Mouse (Mus musculus) limb, embryonic 14.5 days (tissue): Measurements from ENCODE around the gene Naif1. TPM values are rescaled to one million over a fixed set of nuclear protein-coding genes. Genes with fewer than 3 reads are reported as not detected.

Source experiments
- ATAC-seq: fragments of 200-750 bp; cut with Nextera tagmentation; 2 replicates; pipeline ENCODE4 v1.8.0; 2017; ENCODE audit warnings: low read depth, moderate number of reproducible peaks, moderate TSS enrichment; ENCODE audit not compliant: low FRiP score
- DNase-seq: peaks from one replicate; pipeline ENCODE4 v3.0.0-alpha.2; 2015; ENCODE audit warnings: low spot score
- H3K27ac ChIP-seq: fragments of 300-500 bp; sonication (generic); replicated peaks from 2 replicates; pipeline ENCODE4 v1.5.1; 2014; ENCODE audit warnings: low read depth, mild to moderate bottlenecking, low read length, moderate library complexity, mixed read lengths
- H3K27me3 ChIP-seq: fragments of 300-500 bp; sonication (generic); 2 replicates; pipeline ENCODE4 v1.6.1; 2014; ENCODE audit warnings: low read length, mixed read lengths; ENCODE audit not compliant: control insufficient read depth, insufficient read depth
- H3K36me3 ChIP-seq: fragments of 300-500 bp; sonication (generic); 2 replicates; pipeline ENCODE4 v1.6.1; 2014; ENCODE audit warnings: mild to moderate bottlenecking, low read length, moderate library complexity, mixed read lengths; ENCODE audit not compliant: control insufficient read depth, insufficient read depth
- H3K4me1 ChIP-seq: fragments of 300-500 bp; sonication (generic); 2 replicates; pipeline ENCODE4 v1.6.1; 2014; ENCODE audit warnings: antibody characterized with exemption, low read length, mixed read lengths; ENCODE audit not compliant: control insufficient read depth, insufficient read depth
- H3K4me2 ChIP-seq: fragments of 300-500 bp; sonication (generic); replicated peaks from 2 replicates; pipeline ENCODE4 v1.6.1; 2014; ENCODE audit warnings: low read depth, mild to moderate bottlenecking, low read length, moderate library complexity; ENCODE audit not compliant: severe bottlenecking
- H3K4me3 ChIP-seq: fragments of 300-500 bp; sonication (generic); replicated peaks from 2 replicates; pipeline ENCODE4 v1.5.1; 2014; ENCODE audit warnings: low read length
- H3K9ac ChIP-seq: fragments of 300-500 bp; sonication (generic); 2 replicates; pipeline ENCODE4 v1.6.1; 2014; ENCODE audit warnings: mild to moderate bottlenecking, low read depth, low read length, moderate library complexity; ENCODE audit not compliant: severe bottlenecking
- H3K9me3 ChIP-seq: fragments of 300-500 bp; sonication (generic); 2 replicates; pipeline ENCODE4 v1.6.1; 2016; ENCODE audit warnings: low read length; ENCODE audit not compliant: control insufficient read depth
- POLR2A ChIP-seq: fragments of 200-500 bp; IDR thresholded peaks from 2 replicates; pipeline ENCODE4 v1.8.0; 2012; ENCODE audit warnings: inconsistent platforms, mild to moderate bottlenecking, moderate library complexity, borderline replicate concordance; ENCODE audit not compliant: insufficient read depth, insufficient read length; ENCODE audit errors: extremely low read depth
- WGBS: fragments of 180-500 bp; shearing (Covaris S2); extraction: QIAGEN DNeasy Blood & Tissue Kit; methylation state at CpG from one replicate; pipeline ENCODE4 v1.1.7; 2014; 5-methylcytosine and 5-hydroxymethylcytosine counted together
- polyA plus RNA-seq, 2 experiments: library from polyadenylated mRNA; depleted of rRNA in 1 of 2; stranded (reverse) in 1 of 2; unstranded in 1 of 2; fragments of >200 nt; fragmentation: Nextera tagmentation in 1 of 2; extraction: Ambion mirVana in 1 of 2; gene quantifications; 2 replicates each; pipeline versions ENCODE4 v1.2.1 to v1.2.3; 2012 to 2014

The Naif1 gene
- polyA plus RNA-seq, 2 experiments, result 4.2 to 4.5 TPM

- no peak overlapping the region for H3K4me3 ChIP-seq
- H3K4me1 ChIP-seq, result peaks cover 9% of the 10 kb centered on the region; the same call in 1 of the 2 replicates
- H3K27me3 ChIP-seq, result no peaks in the 10 kb centered on the region
- H3K36me3 ChIP-seq, result no peaks in the 10 kb centered on the region
- H3K9ac ChIP-seq, result no peak overlapping the region
- ATAC-seq, result no peak
- H3K4me2 ChIP-seq, result no peak overlapping the region
- no peak overlapping the region for H3K27ac ChIP-seq
- peaks cover 4% of the 10 kb centered on the region; the same call in 1 of the 2 replicates for H3K9me3 ChIP-seq
- no peak for TF ChIP-seq POLR2A
- DNase-seq, result no peak
- WGBS, result 100% methylated on average over 2 of the region's 2 CpGs
These were observed 55.3 kb downstream of the Naif1 start for GRCm38 (mm10) chr2:32505536-32505935.

Other genes with a start within 250 kb of the Naif1 start
- 36.4 and 45.8 TPM in 2 replicates for gene Pomt1, start 213.9 kb upstream of the Naif1 start, polyA plus RNA-seq (2012; rRNA removed)
- 21.7 and 22.9 TPM in 2 replicates for gene Pomt1, start 213.9 kb upstream of the Naif1 start, polyA plus RNA-seq (2014; fragmentation: Nextera tagmentation; extraction: Ambion mirVana)
- 64.8 and 69.4 TPM in 2 replicates for gene Uck1, start 190.3 kb upstream of the Naif1 start, polyA plus RNA-seq (2012; rRNA removed)
- gene Uck1, start 190.3 kb upstream of the Naif1 start, polyA plus RNA-seq (2014; fragmentation: Nextera tagmentation; extraction: Ambion mirVana), result 59.9 and 67.8 TPM in 2 replicates
- 56.4 and 63.1 TPM in 2 replicates for gene Golga2, start 163.1 kb upstream of the Naif1 start, polyA plus RNA-seq (2012; rRNA removed)
- 32.4 and 33.3 TPM in 2 replicates for gene Golga2, start 163.1 kb upstream of the Naif1 start, polyA plus RNA-seq (2014; fragmentation: Nextera tagmentation; extraction: Ambion mirVana)
- 272 and 324 TPM in 2 replicates for gene Swi5, start 162.4 kb upstream of the Naif1 start, polyA plus RNA-seq (2012; rRNA removed)
- gene Swi5, start 162.4 kb upstream of the Naif1 start, polyA plus RNA-seq (2014; fragmentation: Nextera tagmentation; extraction: Ambion mirVana), result 221 and 244 TPM in 2 replicates
- 196 and 266 TPM in 2 replicates for gene Ciz1, start 98.1 kb upstream of the Naif1 start, polyA plus RNA-seq (2012; rRNA removed)
- gene Ciz1, start 98.1 kb upstream of the Naif1 start, polyA plus RNA-seq (2014; fragmentation: Nextera tagmentation; extraction: Ambion mirVana), result 39.5 and 46.5 TPM in 2 replicates
- 318 and 459 TPM in 2 replicates for gene Dnm1, start 97.1 kb upstream of the Naif1 start, polyA plus RNA-seq (2012; rRNA removed)
- 46.0 and 60.1 TPM in 2 replicates for gene Dnm1, start 97.1 kb upstream of the Naif1 start, polyA plus RNA-seq (2014; fragmentation: Nextera tagmentation; extraction: Ambion mirVana)
- 51.3 and 76.1 TPM in 2 replicates for gene 1110008P14Rik, start 68.5 kb upstream of the Naif1 start, polyA plus RNA-seq (2012; rRNA removed)
- gene 1110008P14Rik, start 68.5 kb upstream of the Naif1 start, polyA plus RNA-seq (2014; fragmentation: Nextera tagmentation; extraction: Ambion mirVana), result 55.3 and 66.9 TPM in 2 replicates
- 1.3 and 2.4 TPM in 2 replicates for gene Lcn2, start 62.2 kb upstream of the Naif1 start, polyA plus RNA-seq (2012; rRNA removed)
- 0.97 and 2.8 TPM in 2 replicates for gene Lcn2, start 62.2 kb upstream of the Naif1 start, polyA plus RNA-seq (2014; fragmentation: Nextera tagmentation; extraction: Ambion mirVana)
- gene Ptges2, start 54.6 kb upstream of the Naif1 start, polyA plus RNA-seq (2012; rRNA removed), result 29.3 and 30.5 TPM in 2 replicates
- 26.5 and 30.3 TPM in 2 replicates for gene Ptges2, start 54.6 kb upstream of the Naif1 start, polyA plus RNA-seq (2014; fragmentation: Nextera tagmentation; extraction: Ambion mirVana)
- gene Slc25a25, start 988 bp downstream of the Naif1 start, polyA plus RNA-seq (2012; rRNA removed), result 17.4 and 19.2 TPM in 2 replicates
- 12.7 and 15.1 TPM in 2 replicates for gene Slc25a25, start 988 bp downstream of the Naif1 start, polyA plus RNA-seq (2014; fragmentation: Nextera tagmentation; extraction: Ambion mirVana)
- 15.3 and 22.8 TPM in 2 replicates for gene Fam102a, start 84.9 kb downstream of the Naif1 start, polyA plus RNA-seq (2012; rRNA removed)
- gene Fam102a, start 84.9 kb downstream of the Naif1 start, polyA plus RNA-seq (2014; fragmentation: Nextera tagmentation; extraction: Ambion mirVana), result 17.2 TPM in 2 replicates
- gene Dpm2, start 120.4 kb downstream of the Naif1 start, polyA plus RNA-seq (2012; rRNA removed), result 146 and 178 TPM in 2 replicates
- gene Dpm2, start 120.4 kb downstream of the Naif1 start, polyA plus RNA-seq (2014; fragmentation: Nextera tagmentation; extraction: Ambion mirVana), result 122 TPM in 2 replicates
- gene Pip5kl1, start 124.3 kb downstream of the Naif1 start, polyA plus RNA-seq (2012; rRNA removed), result 1.9 and 3.1 TPM in 2 replicates
- gene Pip5kl1, start 124.3 kb downstream of the Naif1 start, polyA plus RNA-seq (2014; fragmentation: Nextera tagmentation; extraction: Ambion mirVana), result 0.43 and 1.3 TPM in 2 replicates
- gene 9430097D07Rik, start 125.2 kb downstream of the Naif1 start, polyA plus RNA-seq (2012; rRNA removed), result 0.09 TPM in 1 of 2 replicates, not detected in the other
- gene 9430097D07Rik, start 125.2 kb downstream of the Naif1 start, polyA plus RNA-seq (2014; fragmentation: Nextera tagmentation; extraction: Ambion mirVana), result 0.17 TPM in 1 of 2 replicates, not detected in the other
- gene St6galnac4, start 136.6 kb downstream of the Naif1 start, polyA plus RNA-seq (2012; rRNA removed), result 31.8 and 44.9 TPM in 2 replicates
- 33.3 and 33.9 TPM in 2 replicates for gene St6galnac4, start 136.6 kb downstream of the Naif1 start, polyA plus RNA-seq (2014; fragmentation: Nextera tagmentation; extraction: Ambion mirVana)
- 39.2 and 52.9 TPM in 2 replicates for gene St6galnac6, start 149.3 kb downstream of the Naif1 start, polyA plus RNA-seq (2012; rRNA removed)
- 10.7 and 11.7 TPM in 2 replicates for gene St6galnac6, start 149.3 kb downstream of the Naif1 start, polyA plus RNA-seq (2014; fragmentation: Nextera tagmentation; extraction: Ambion mirVana)
- 25.5 and 26.7 TPM in 2 replicates for gene Ak1, start 171.3 kb downstream of the Naif1 start, polyA plus RNA-seq (2012; rRNA removed)
- 44.1 and 56.2 TPM in 2 replicates for gene Ak1, start 171.3 kb downstream of the Naif1 start, polyA plus RNA-seq (2014; fragmentation: Nextera tagmentation; extraction: Ambion mirVana)
- gene Eng, start 196.1 kb downstream of the Naif1 start, polyA plus RNA-seq (2012; rRNA removed), result 61.4 and 91.8 TPM in 2 replicates
- gene Eng, start 196.1 kb downstream of the Naif1 start, polyA plus RNA-seq (2014; fragmentation: Nextera tagmentation; extraction: Ambion mirVana), result 49.3 and 52.2 TPM in 2 replicates